Mouse (Mus musculus): ENCODE data around the gene Crybg3. TPM values are rescaled to one million over a fixed set of nuclear protein-coding genes. Genes with fewer than 3 reads are reported as not detected.

Gene Crybg3
- polyA plus RNA-seq, 1 experiment from 2014 or later = 8.4 TPM

GRCm38 (mm10) chr16:59573961-59574360, 26.8 kb downstream of the Crybg3 start:
- 41% methylated on average over 11 of the region's 11 CpGs for WGBS
- no peak overlapping the region for H3K27ac ChIP-seq
- no peaks in the 10 kb centered on the region for H3K27me3 ChIP-seq
- no peak for ATAC-seq (replicated peaks; ENCODE audit: low FRiP score)
- H3K4me2 ChIP-seq = no peak overlapping the region
- peaks cover 13% of the 10 kb centered on the region; the same call in 1 of the 2 replicates for H3K4me1 ChIP-seq
- no peaks in the 10 kb centered on the region for H3K9me3 ChIP-seq (replicated peaks)
- H3K36me3 ChIP-seq = no peaks in the 10 kb centered on the region
- H3K4me3 ChIP-seq (replicated peaks) = no peak overlapping the region
- H3K9ac ChIP-seq = no peak overlapping the region

- WGBS = 89% methylated on average over 3 of the region's 3 CpGs
- no peak overlapping the region for H3K27ac ChIP-seq
- H3K4me1 ChIP-seq = peaks cover 18% of the 10 kb centered on the region; the same call in 1 of the 2 replicates
- H3K9me3 ChIP-seq (replicated peaks) = no peaks in the 10 kb centered on the region
- H3K4me3 ChIP-seq (replicated peaks) = no peak overlapping the region
- no peak for ATAC-seq (replicated peaks; ENCODE audit: low FRiP score)
- H3K9ac ChIP-seq = no peak overlapping the region
- H3K36me3 ChIP-seq = no peaks in the 10 kb centered on the region
- no peaks in the 10 kb centered on the region for H3K27me3 ChIP-seq
- H3K4me2 ChIP-seq = no peak overlapping the region
These were observed 28.1 kb downstream of the Crybg3 start for GRCm38 (mm10) chr16:59572685-59573084.

DNA sequence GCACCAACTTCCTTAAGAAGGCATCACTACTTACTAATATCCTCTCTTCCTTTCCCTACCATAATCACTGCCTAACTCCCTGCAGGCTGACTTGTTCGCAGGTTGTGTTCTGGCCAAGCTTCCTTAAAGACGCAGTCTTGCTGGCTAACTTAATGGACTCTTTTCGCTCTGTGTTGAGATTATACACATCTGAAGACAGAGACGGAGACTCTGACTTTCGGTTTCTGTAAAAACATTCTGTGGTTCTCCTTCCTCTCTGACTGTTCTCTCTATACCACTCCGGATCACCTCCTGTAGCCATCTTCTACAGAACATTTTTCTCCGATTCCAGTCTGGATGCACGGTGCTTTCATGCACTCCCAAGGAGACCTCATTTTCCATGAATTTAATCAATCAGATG, 30.0 kb downstream of the Crybg3 start:
- Histone ChIP-seq H3K4me1 (peaks cover 23% of the 10 kb centered on the region; the same call in 1 of the 2 replicates), H3K27ac (no peak overlapping the region), H3K9ac (no peak overlapping the region), H3K4me2 (no peak overlapping the region), H3K9me3 (replicated peaks) (no peaks in the 10 kb centered on the region), H3K36me3 (no peaks in the 10 kb centered on the region), H3K27me3 (no peaks in the 10 kb centered on the region), H3K4me3 (replicated peaks) (no peak overlapping the region)
- 96% methylated on average over 8 of the region's 8 CpGs for WGBS
- ATAC-seq (replicated peaks; ENCODE audit: low FRiP score) = no peak

DNA sequence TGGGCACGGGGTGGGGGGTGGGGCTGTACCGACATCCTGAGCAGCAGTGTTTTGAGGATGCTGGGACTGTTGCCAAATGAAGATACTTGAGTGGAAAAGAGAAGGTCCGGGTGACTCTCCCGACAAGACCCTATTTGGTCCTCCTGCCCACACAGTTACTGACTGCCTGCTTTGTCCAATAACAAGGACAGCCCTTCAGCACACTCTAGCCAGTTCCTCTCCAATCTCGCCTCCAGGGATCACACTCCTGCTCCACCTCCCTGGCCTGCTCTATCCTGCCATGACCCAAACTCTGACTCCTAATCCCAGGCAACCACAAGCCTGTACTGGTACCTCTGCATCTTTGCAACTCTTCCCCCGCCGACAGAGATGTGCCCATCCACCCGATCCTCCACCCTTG, 30.9 kb downstream of the Crybg3 start:
- no peak overlapping the region for H3K4me2 ChIP-seq
- no peak overlapping the region for H3K4me3 ChIP-seq (replicated peaks)
- WGBS = 67% methylated on average over 8 of the region's 8 CpGs
- no peaks in the 10 kb centered on the region for H3K27me3 ChIP-seq
- no peak for ATAC-seq (replicated peaks; ENCODE audit: low FRiP score)
- H3K9ac ChIP-seq = no peak overlapping the region
- peaks cover 29% of the 10 kb centered on the region; the same call in 1 of the 2 replicates for H3K4me1 ChIP-seq
- H3K27ac ChIP-seq = no peak overlapping the region
- no peaks in the 10 kb centered on the region for H3K9me3 ChIP-seq (replicated peaks)
- peaks cover 4% of the 10 kb centered on the region; the same call in 1 of the 2 replicates for H3K36me3 ChIP-seq

DNA sequence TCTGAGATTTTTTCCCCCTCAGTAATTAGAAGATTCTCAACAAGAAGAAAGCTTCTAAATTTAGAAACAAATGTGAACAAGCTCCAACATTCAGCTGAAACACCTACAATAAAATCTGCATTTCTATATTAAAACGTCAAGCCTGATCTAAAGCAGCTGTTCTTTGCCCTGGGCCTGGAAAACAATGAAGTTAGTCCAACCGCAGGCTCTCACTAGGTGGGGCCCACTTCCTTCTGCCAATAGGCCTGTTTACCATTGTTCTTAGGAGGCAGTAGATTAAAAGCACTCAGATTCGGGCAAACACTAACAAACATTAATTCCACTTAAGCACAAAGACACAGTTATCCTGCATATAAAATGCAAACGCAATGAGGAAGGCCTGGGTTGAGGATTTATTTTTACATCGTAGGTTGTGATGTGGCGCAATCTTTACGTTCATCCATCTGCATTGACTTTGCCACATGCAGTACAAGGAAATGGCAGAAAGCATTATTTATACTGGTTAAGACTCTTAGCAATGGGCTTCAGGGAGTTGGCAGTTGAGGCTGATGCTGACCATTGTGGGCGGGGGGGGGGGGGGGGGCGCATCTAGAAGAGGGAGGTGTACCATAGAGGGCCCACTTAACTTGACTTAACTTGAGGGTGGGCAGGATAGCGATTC, 32.9 kb downstream of the Crybg3 start:
- H3K4me3 ChIP-seq (replicated peaks) = no peak overlapping the region
- peak; percentile 73 for ATAC-seq (replicated peaks; ENCODE audit: low FRiP score)

GRCm38 (mm10) chr16:59566437-59566836, 34.3 kb downstream of the Crybg3 start:
- Histone ChIP-seq H3K27me3 (no peaks in the 10 kb centered on the region), H3K27ac (no peak overlapping the region), H3K9me3 (replicated peaks) (no peaks in the 10 kb centered on the region), H3K4me2 (no peak overlapping the region), H3K9ac (no peak overlapping the region), H3K4me1 (peaks cover 22% of the 10 kb centered on the region; the same call in 1 of the 2 replicates), H3K36me3 (peaks cover 4% of the 10 kb centered on the region; the same call in 1 of the 2 replicates), H3K4me3 (replicated peaks) (no peak overlapping the region)
- no peak for ATAC-seq (replicated peaks; ENCODE audit: low FRiP score)
- 81% methylated on average over 4 of the region's 4 CpGs for WGBS

More for the DNA sequence above, 32.9 kb downstream of the Crybg3 start:
- Histone ChIP-seq H3K27ac (peak overlapping the region; percentile 80; the same call in 1 of the 2 replicates), H3K36me3 (peaks cover 4% of the 10 kb centered on the region; the same call in 1 of the 2 replicates), H3K4me1 (peaks cover 22% of the 10 kb centered on the region; the same call in 1 of the 2 replicates), H3K4me2 (no peak overlapping the region), H3K27me3 (no peaks in the 10 kb centered on the region), H3K9ac (no peak overlapping the region), H3K9me3 (replicated peaks) (no peaks in the 10 kb centered on the region)
- WGBS = 59% methylated on average over 10 of the region's 10 CpGs

DNA sequence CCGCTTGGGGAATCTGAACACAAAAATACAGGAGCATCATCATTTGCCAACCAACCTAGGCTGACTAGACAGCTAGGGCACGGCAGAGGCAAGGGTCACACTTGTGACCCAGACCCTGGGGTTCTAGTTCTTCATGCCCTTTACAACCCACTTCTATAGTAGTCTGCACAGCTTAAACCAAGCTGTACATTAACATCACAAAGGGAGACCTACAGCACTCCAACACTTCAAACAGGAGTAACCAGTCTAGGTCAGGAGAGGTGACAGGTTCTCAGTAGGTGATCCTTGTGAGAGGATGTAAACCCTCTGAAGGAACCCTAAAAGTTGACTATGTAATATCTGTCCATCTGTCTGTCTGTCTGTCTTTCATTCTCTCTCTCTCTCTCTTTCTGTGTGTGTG, 35.1 kb downstream of the Crybg3 start:
- peaks cover 22% of the 10 kb centered on the region; the same call in 1 of the 2 replicates for H3K4me1 ChIP-seq
- ATAC-seq (replicated peaks; ENCODE audit: low FRiP score) = no peak
- no peak overlapping the region for H3K27ac ChIP-seq
- peaks cover 4% of the 10 kb centered on the region; the same call in 1 of the 2 replicates for H3K36me3 ChIP-seq
- H3K9ac ChIP-seq = no peak overlapping the region
- H3K27me3 ChIP-seq = no peaks in the 10 kb centered on the region
- 75% methylated on average over 2 of the region's 2 CpGs for WGBS
- no peaks in the 10 kb centered on the region for H3K9me3 ChIP-seq (replicated peaks)
- no peak overlapping the region for H3K4me3 ChIP-seq (replicated peaks)
- H3K4me2 ChIP-seq = no peak overlapping the region

- no peaks in the 10 kb centered on the region for H3K27me3 ChIP-seq
- WGBS = 86% methylated on average over 5 of the region's 5 CpGs
These were observed 36.8 kb downstream of the Crybg3 start for GRCm38 (mm10) chr16:59564025-59564424.

DNA sequence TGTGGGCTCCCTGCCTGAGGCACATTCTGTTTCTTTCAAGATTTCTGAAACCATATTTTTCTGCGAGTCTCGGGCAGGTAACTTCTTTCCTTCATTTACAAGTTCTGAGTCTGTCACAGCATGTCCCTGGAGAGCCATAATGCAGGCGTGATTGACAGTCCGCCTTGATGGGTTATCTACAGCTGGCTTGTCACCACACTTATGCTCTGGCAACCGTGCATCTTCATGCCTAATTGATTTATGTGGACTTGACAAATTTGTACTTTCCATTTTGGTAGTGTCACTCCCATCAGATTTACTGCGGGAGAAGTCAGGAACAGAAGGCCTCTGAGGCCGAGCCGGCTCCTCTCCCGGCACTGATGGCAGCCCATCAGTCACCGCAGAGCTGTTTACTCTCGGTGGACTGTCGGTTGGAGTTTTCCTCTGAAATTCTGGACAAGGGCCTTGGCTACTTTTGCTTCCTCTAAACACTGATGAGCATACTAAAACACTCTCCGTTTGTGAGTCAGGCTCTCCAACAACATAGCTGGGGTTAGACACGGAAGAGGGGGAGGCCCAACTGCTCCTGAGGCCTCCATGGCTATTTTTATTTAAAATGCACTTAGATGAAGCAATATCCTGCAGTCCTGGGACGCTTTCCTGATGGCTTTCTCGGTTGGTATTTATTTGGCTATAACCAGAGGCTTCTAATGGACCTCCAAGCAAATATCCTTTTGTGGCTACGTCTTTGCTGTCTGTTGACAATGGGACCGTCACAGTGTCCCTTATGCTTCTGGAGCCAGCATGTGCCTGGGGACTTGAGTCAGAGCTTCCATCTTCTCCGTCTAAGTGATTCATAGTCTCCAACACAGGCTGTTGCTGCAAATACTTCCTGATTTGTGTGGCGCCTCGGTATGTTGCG, 41.2 kb downstream of the Crybg3 start:
- WGBS = 37% methylated on average over 22 of the region's 22 CpGs
- Histone ChIP-seq H3K36me3 (peaks cover 23% of the 10 kb centered on the region), H3K9me3 (replicated peaks) (no peaks in the 10 kb centered on the region), H3K9ac (no peak overlapping the region), H3K4me3 (replicated peaks) (no peak overlapping the region), H3K4me2 (0 out of 2 replicates have a peak overlapping the region, but pooled peaks have one; percentile 8), H3K4me1 (peaks cover 8% of the 10 kb centered on the region), H3K27ac (peak overlapping the region; percentile 70), H3K27me3 (no peaks in the 10 kb centered on the region)
- ATAC-seq (replicated peaks; ENCODE audit: low FRiP score) = peak; percentile 71

More at GRCm38 (mm10) chr16:59564025-59564424, 36.8 kb downstream of the Crybg3 start:
- no peak overlapping the region for H3K4me2 ChIP-seq
- no peak overlapping the region for H3K27ac ChIP-seq
- no peaks in the 10 kb centered on the region for H3K9me3 ChIP-seq (replicated peaks)
- H3K4me1 ChIP-seq = peaks cover 24% of the 10 kb centered on the region
- no peak overlapping the region for H3K9ac ChIP-seq
- no peak for ATAC-seq (replicated peaks; ENCODE audit: low FRiP score)
- H3K36me3 ChIP-seq = peaks cover 4% of the 10 kb centered on the region; the same call in 1 of the 2 replicates
- no peak overlapping the region for H3K4me3 ChIP-seq (replicated peaks)

GRCm38 (mm10) chr16:59558916-59559299, 41.9 kb downstream of the Crybg3 start:
- ATAC-seq (replicated peaks; ENCODE audit: low FRiP score) = no peak
- peaks cover 27% of the 10 kb centered on the region for H3K36me3 ChIP-seq
- no peaks in the 10 kb centered on the region for H3K9me3 ChIP-seq (replicated peaks)
- 71% methylated on average over 10 of the region's 10 CpGs for WGBS
- no peak overlapping the region for H3K4me3 ChIP-seq (replicated peaks)
- H3K27ac ChIP-seq = peak overlapping the region; percentile 70; the same call in 1 of the 2 replicates
- no peak overlapping the region for H3K4me2 ChIP-seq
- H3K27me3 ChIP-seq = no peaks in the 10 kb centered on the region
- no peak overlapping the region for H3K9ac ChIP-seq
- peaks cover 8% of the 10 kb centered on the region for H3K4me1 ChIP-seq

GRCm38 (mm10) chr16:59553490-59554161, 47.2 kb downstream of the Crybg3 start:
- Histone ChIP-seq H3K27me3 (no peaks in the 10 kb centered on the region), H3K9ac (no peak overlapping the region), H3K27ac (peak overlapping the region; percentile 37), H3K4me2 (0 out of 2 replicates have a peak overlapping the region, but pooled peaks have one; percentile 7), H3K36me3 (peaks cover 25% of the 10 kb centered on the region), H3K9me3 (replicated peaks) (no peaks in the 10 kb centered on the region), H3K4me1 (0 out of 2 replicates have a peak, but pooled peaks cover 3% of the 10 kb centered on the region), H3K4me3 (replicated peaks) (no peak overlapping the region)
- ATAC-seq (replicated peaks; ENCODE audit: low FRiP score) = peak; percentile 79
- WGBS = 55% methylated on average over 12 of the region's 12 CpGs
